Mouse (Mus musculus): ENCODE data around the gene Fcna. TPM values are rescaled to one million over a fixed set of nuclear protein-coding genes. Genes with fewer than 3 reads are reported as not detected.

The Fcna gene
- total RNA-seq, 2 experiments from 2014 or later, result 0.79 TPM

DNA sequence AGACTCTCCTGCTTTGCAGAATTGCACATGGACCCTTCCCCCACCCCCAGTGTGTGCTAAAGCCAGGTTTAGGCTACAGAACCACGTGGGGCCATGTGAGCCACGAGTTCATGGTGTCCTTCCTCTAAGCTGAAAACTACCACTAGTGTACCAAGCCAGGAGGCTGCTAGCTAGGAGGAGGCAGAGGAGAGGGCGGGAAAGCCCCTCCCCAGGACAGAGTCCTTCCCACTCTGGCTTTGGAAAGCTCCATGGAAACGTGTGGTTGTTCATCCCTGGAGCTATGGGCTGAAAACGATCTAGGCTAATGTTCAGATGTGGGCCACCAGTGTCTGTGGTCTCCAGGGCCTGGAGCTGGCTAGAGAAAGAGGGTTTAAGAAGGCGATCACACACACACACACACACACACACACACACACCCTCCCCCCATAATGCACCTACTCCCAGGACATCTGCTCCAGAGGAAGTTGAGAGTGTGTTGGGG lies 47.2 kb downstream of the Fcna start:
- TF ChIP-seq CTCF (conservative IDR thresholded peaks at IDR 0.05), result no peak
- Histone ChIP-seq H3K27ac (peak overlapping the region; percentile 97), H3K4me3 (peak overlapping the region; percentile 63)
- peak; percentile 49 to 55 for DNase-seq (ENCODE audit: low spot score in 2 of 2)

DNA sequence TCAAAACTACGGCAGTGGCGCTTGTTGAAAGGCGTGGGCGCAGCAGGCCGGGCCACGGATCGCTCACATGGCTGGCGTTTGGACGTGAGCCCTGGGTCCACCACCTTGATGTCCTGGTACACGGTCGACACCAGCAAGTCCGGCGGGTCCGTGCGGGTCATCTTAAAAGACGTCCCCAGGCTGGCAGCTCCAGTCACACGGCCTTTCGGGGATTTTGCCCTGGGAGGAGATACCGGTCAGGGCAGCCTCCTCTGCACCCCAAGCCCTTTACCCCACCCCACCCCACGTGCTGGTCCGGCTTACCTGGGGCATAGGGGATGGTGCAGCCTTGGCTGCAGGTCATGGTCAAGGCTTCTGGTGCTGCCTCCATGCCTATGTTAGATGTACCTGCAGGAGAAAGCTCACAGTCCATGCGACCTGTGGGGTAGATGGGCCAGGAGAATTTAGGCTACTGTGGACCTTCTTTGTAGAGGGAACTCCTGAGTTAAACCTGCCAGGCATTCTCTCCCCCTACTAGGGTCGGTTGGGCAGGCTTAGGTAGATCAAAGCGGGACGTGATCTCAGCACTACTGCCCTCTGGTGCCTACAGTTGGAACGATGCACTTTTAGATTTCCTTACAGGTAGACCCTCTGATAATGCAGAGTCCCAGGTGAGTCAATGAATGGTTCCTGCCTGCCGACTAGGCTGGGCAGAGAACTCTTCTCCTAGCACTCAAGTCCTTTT lies 47.9 kb downstream of the Fcna start:
- DNase-seq (ENCODE audit: low spot score in 2 of 2), result peak; percentile 40 to 52

DNA sequence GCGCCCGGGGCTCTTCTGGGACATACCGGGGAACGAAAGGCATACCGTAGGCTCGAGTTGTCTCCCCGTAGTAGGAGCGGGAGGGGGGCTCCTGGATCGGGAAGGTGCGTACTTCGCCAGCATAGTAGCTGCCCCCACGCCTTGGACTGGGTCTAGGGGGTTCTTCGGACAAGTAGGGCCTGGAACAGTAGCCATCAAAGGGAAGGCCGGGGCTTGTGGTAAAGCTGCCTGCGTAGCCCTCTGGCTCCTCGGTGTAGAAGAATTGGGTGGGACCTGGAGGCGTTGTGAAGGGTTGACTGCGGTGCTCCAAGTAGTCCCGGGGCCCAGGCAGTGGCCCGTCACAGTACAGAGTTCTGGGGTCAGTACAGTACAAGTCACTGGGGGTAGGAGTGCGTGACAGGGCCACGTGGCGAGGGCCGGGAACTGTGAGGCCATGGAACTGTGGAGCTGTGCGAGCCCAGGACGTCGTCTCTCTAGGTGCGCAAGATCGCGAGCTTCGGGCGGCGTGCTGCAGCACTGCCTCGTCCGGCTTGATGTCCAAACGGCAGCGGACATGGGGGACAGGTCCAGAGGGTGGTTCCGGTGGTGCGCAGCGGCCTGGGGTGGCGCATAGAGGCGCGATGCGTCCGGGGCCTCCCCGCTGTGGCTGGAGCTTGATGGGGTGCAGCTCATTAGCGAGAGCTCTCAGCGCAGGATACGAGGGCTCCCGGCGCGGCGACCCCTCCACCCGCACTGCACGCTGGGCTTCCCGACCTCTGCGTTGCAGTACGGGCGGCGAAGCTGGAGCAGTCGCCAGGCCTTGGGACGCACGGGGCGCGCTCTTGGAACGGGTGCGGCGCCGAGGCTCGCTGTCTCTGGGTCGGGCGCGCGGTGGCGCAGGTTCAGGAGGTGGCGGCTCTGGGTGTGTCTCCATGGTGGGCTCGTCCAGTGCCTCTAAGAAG lies 48.8 kb downstream of the Fcna start:
- H3K27ac ChIP-seq, result peak overlapping the region; percentile 97
- TF ChIP-seq CTCF (conservative IDR thresholded peaks at IDR 0.05), result no peak
- H3K4me3 ChIP-seq, result no peak overlapping the region; the same call in 1 of the 2 replicates
- no peak for DNase-seq (ENCODE audit: low spot score in 2 of 2)

More for the DNA sequence above, 47.9 kb downstream of the Fcna start:
- TF ChIP-seq CTCF (conservative IDR thresholded peaks at IDR 0.05), result peak; percentile 80
- Histone ChIP-seq H3K27ac (peak overlapping the region; percentile 97), H3K4me3 (peak overlapping the region; percentile 63)

DNA sequence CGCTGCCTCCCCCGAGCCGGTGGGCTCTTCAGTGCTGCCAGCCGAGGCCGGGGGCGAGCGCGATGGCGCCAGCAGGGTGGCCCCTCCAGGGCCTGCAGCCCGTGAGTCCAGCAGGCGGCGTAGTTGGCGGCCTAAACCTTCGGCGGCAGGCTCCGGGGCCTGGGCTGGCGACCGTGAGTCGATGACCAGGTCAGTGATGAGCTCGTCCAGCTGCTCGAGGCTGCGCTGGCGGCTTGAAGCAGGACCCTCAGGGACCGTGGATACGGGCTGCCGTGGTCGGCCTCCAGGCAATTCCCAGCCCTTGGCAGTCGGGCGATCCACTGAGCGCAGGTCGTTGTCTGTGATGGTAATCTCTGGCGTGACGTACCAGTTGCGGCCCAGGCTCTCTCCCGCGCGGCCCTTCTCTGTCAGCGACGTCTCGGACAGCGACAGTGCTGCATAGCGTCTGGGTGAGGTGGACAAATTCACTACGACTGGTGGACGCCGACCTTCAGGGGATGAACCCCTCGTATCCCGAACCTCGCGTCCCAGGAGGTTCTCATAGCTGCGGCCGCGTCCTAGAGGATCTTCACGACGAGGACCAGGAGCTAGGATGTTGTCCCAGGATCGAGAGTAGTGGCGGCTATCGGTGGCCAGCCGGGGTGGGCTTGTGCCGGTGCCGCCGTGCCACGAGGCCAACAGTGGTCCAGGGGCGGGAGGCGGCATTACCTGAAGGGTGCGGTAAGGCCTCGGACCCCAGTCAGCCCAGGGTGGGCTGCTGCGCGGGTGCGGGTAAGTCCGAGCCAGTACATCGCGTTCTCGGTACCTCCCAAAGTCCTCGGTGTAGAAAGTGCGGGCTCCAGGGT lies 49.7 kb downstream of the Fcna start:
- peak overlapping the region; percentile 93 for H3K27ac ChIP-seq
- DNase-seq (ENCODE audit: low spot score in 2 of 2), result no peak
- H3K4me3 ChIP-seq, result no peak overlapping the region

DNA sequence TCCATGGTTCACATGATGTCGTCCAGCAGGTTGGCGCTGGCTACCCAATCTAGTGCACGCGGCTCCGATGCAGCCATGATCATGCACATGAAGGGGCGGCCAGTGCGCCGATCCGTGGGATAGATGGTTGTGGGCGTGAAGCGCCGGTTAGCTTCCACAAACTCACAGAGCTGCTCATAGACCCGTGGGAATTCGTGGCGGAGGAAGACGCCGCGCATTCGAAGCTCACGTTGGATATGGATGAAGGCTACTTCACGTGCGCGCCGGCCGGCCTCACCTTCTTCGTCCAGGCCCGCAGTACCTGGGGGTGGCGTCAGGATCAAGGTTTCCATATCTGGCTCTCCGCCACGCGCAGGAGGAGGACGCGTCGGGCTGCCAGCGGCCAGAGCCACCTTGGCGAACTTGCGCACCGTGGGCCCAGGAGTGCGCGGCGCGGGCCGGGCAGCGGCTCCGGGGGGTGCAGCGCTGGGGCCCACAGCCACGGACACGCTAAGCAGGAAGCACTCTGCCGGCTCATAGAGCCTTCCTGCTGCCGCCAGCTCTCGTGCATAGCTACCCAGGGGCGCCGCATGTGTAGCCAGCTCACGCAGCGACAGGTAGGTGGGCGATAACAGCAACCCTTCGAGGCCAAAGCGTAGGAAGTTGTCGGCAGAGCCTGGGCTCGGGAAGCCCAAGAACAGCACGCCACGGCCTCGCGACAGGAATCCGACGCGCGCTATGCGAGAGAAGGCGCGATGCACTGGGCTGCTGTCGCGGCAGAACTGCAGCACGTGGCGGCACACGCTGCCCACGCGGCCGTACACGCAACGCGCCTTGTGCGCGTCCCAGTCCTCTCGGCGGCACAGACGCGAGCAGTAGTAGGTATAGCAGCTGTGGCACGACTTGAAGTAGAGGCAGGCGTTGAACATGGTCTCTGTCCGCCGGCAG lies 50.6 kb downstream of the Fcna start:
- Histone ChIP-seq H3K4me3 (no peak overlapping the region), H3K27ac (peak overlapping the region; percentile 93)
- no peak for TF ChIP-seq CTCF (conservative IDR thresholded peaks at IDR 0.05)
- no peak for DNase-seq (ENCODE audit: low spot score in 2 of 2)

More for the DNA sequence above, 49.7 kb downstream of the Fcna start:
- TF ChIP-seq CTCF (conservative IDR thresholded peaks at IDR 0.05), result peak; percentile 39

DNA sequence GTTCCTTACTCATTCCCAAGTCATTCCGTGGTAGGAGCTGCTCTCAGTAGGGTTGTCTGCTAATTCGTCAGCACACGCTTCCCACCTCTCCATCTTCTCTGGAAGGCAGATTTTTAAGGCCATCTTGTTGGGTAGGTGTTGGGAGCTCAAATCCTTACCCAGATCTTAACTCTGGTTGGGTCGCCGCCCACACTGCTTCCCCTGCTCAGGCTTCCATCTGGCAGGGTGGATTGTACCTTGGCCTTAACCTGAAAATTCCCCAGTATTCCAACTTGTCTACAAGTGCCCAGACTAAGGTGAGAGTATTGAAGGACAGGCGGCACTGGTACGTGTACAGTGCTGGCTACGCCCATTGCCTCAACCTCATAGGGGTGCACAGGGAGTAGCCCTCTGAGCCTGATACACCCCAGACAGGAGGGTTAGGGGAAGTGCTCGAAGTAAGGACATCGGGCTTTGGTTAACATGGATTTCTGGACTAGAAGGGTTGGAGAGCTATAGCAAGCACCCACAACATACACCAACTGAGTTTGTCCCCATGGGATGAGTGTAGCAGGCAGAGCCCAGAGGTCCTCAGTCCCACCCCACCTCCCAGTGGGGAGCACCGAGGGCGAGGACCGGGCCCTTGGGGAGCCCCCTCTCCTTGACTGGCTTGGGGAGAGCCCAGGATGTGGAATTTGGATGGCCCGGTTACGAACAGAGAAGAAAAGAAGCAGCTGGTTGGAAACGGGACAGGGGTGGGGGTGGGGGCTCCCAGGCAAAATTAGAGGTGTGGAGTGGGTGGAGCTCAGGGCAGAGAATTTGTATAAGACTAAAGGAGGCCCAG lies 51.6 kb downstream of the Fcna start:
- DNase-seq (ENCODE audit: low spot score in 2 of 2), result peak in 1 of 2 experiments; percentile 27
- H3K27ac ChIP-seq, result peak overlapping the region; percentile 93
- no peak for TF ChIP-seq CTCF (conservative IDR thresholded peaks at IDR 0.05)
- H3K4me3 ChIP-seq, result no peak overlapping the region

DNA sequence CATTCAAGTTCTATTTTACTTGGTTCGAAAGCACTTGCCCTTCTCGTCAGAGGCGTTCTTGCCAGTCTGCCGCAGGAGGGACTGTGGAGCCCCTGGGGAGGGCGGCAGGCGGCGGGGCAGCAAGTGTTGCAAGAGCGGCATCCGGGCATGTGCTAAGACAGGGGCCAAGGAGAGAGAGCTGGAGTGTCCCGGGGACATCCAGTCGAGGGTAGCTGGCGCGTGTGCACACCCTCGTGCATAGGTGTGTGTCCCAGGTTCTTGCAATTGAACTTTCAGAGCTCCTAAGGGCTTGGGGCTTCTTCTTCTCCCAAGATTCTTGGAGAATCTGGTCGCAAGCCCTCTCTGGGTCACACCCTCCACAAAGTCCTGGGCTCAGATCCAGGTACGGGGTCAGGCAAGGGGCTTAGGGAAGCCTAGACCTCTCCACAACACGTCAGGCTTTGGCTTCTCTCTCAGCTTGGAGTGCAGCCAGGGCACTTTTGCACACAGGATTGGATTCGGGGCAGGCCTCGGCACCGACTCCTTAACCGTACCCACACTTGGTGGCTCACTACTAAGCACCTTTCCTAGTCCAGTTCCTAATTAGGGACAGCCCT lies 52.3 kb downstream of the Fcna start:
- peak; percentile 29 to 37 for DNase-seq (ENCODE audit: low spot score in 2 of 2)
- Histone ChIP-seq H3K4me3 (peak overlapping the region; percentile 60), H3K27ac (peak overlapping the region; percentile 93)
- TF ChIP-seq CTCF (conservative IDR thresholded peaks at IDR 0.05), result no peak

Other genes starting within 250 kb of the Fcna start
- 10 to 100 TPM; 14.6 to 16.6 TPM for gene Entpd2, start 232.2 kb downstream of the Fcna start, total RNA-seq (2021)
- gene Npdc1, start 228.7 kb downstream of the Fcna start, total RNA-seq (2021), result 100 to 1,000 TPM; 429 to 433 TPM
- under 1 TPM in 1 of 2 experiments, not detected in 1; 0.37 TPM for gene Fut7, start 204.8 kb downstream of the Fcna start, total RNA-seq (2021)
- 100 to 1,000 TPM; 159 to 167 TPM for gene Abca2, start 199.3 kb downstream of the Fcna start, total RNA-seq (2021)
- under 1 TPM in 1 of 2 experiments, not detected in 1; 0.49 TPM for gene Clic3, start 171.2 kb downstream of the Fcna start, total RNA-seq (2021)
- gene Paxx, start 166.9 kb downstream of the Fcna start, total RNA-seq (2021), result 10 to 100 TPM; 55.7 to 62.1 TPM
- 100 to 1,000 TPM; 541 to 735 TPM for gene Ptgds, start 158.0 kb downstream of the Fcna start, total RNA-seq (2021)
- not detected for gene Lcn12, start 134.1 kb downstream of the Fcna start, total RNA-seq (2021)
- 100 to 1,000 TPM; 109 to 120 TPM for gene Fbxw5, start 127.3 kb downstream of the Fcna start, total RNA-seq (2021)
- gene C8g, start 126.3 kb downstream of the Fcna start, total RNA-seq (2021), result 1 to 10 TPM in 1 of 2 experiments, under 1 TPM in 1; 0.97 to 1.5 TPM
- gene Traf2, start 81.1 kb downstream of the Fcna start, total RNA-seq (2021), result 10 to 100 TPM; 10.9 to 12.0 TPM
- gene Edf1, start 70.2 kb downstream of the Fcna start, total RNA-seq (2021), result 100 to 1,000 TPM; 193 to 200 TPM
- gene Mamdc4, start 53.2 kb downstream of the Fcna start, total RNA-seq (2021), result 1 to 10 TPM; 2.8 to 3.5 TPM
- 10 to 100 TPM; 59.1 to 67.5 TPM for gene Phpt1, start 52.8 kb downstream of the Fcna start, total RNA-seq (2021)
- gene Ajm1, start 46.3 kb downstream of the Fcna start, total RNA-seq (2021), result 100 to 1,000 TPM; 106 to 120 TPM
- gene Rabl6, start 19.5 kb downstream of the Fcna start, total RNA-seq (2021), result 100 to 1,000 TPM; 149 to 151 TPM
- gene Ccdc183, start 10.4 kb downstream of the Fcna start, total RNA-seq (2021), result not detected
- 10 to 100 TPM; 14.1 to 15.4 TPM for gene Tmem141, start 6.0 kb downstream of the Fcna start, total RNA-seq (2021)
- not detected for gene Lcn8, start 25.1 kb upstream of the Fcna start, total RNA-seq (2021)
- gene Lcn5, start 29.9 kb upstream of the Fcna start, total RNA-seq (2021), result not detected
- not detected for gene Lcn6, start 48.8 kb upstream of the Fcna start, total RNA-seq (2021)
- not detected for gene Lcn10, start 54.7 kb upstream of the Fcna start, total RNA-seq (2021)
- not detected for gene Obp2a, start 72.0 kb upstream of the Fcna start, total RNA-seq (2021)
- gene Bmyc, start 78.7 kb upstream of the Fcna start, total RNA-seq (2021), result 10 to 100 TPM; 83.7 to 88.9 TPM
- under 1 TPM in 1 of 2 experiments, not detected in 1; 0.86 TPM for gene Obp2b, start 109.0 kb upstream of the Fcna start, total RNA-seq (2021)
- gene Lcn3, start 137.5 kb upstream of the Fcna start, total RNA-seq (2021), result not detected
- gene Lcn11, start 149.0 kb upstream of the Fcna start, total RNA-seq (2021), result not detected
- not detected for gene Gm13539, start 154.2 kb upstream of the Fcna start, total RNA-seq (2021)
- not detected for gene Glt6d1, start 187.8 kb upstream of the Fcna start, total RNA-seq (2021)
- not detected for gene Lcn9, start 195.1 kb upstream of the Fcna start, total RNA-seq (2021)
- not detected for gene Sohlh1, start 219.2 kb upstream of the Fcna start, total RNA-seq (2021)
- gene Kcnt1, start 235.7 kb upstream of the Fcna start, total RNA-seq (2021), result 10 to 100 TPM; 44.5 to 48.4 TPM